Mouse (Mus musculus): ENCODE results near the gene Rhcg. TPM values are rescaled to one million over a fixed set of nuclear protein-coding genes. Genes with fewer than 3 reads are reported as not detected.

The Rhcg gene
- 54.3 and 68.2 TPM in 2 replicates for polyA plus RNA-seq (2015; fragmentation: Nextera tagmentation; extraction: Ambion mirVana)

DNA sequence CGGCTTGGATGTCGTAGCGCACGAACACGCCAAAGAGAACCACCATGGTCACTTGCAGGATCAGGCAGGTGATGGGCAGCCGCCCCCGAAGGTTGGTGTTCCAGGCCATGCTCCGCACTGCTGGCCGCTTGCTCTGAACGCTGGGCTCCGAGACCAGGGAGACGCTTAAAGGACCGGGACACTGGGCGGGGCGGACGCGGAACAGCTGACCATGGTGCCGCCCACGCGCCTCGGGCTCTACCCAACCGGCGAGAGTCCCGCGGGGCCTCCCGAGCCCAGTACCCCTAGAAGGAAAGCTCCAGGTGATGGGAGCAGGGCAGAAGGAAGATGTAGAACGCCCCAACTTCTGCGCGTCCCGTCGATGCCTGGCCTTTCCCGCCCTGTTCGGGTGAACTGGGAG lies at the start of gene Rhcg:
TSS of gene Rhcg (minus strand) at position 240 of the 400 bp plus-strand sequence.
- Histone ChIP-seq H3K9me3 (ENCODE audit: low read length) (no peaks in the 10 kb centered on the region), H3K4me1 (ENCODE audit: insufficient read depth, low read length) (no peaks in the 10 kb centered on the region), H3K9ac (replicated peaks; ENCODE audit: low read length) (no peak within 1 kb of the TSS; the same call in 1 of the 2 replicates), H3K27me3 (ENCODE audit: insufficient read depth, low read length) (peaks cover 26% of the 10 kb centered on the region), H3K4me3 (ENCODE audit: low read length) (peak within 1 kb of the TSS; percentile 37), H3K27ac (ENCODE audit: low read length) (no peak within 1 kb of the TSS), H3K36me3 (ENCODE audit: insufficient read depth, low read length) (no peaks in the 10 kb centered on the region), H3K4me2 (replicated peaks; ENCODE audit: low read depth, low read length) (peak within 1 kb of the TSS; percentile 43)
- 6% methylated on average over 33 of the region's 33 CpGs for WGBS
- ATAC-seq (ENCODE audit: low FRiP score, low TSS enrichment), result peak; percentile 37; the same call in 1 of the 2 replicates

DNA sequence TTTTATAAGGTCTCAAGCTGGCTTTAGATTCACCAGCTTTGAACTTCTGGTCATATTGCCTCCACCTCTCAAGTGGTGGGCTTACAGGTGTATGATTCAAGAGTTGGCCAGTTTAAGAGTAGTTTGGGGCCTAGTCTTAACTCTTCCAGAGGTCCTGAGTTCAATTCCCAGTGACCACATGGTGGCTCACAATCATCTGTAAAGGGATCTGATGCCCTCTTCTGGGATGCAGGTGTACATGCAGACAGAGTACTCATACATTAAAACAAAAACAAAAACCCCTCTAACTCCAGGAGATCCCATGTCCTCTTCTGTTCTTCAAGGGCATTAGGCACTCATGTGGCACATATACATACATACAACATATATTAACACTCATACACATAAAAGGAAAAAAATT lies 49.2 kb upstream of the Rhcg start:
- Histone ChIP-seq H3K9ac (replicated peaks; ENCODE audit: low read length) (no peak overlapping the region), H3K36me3 (ENCODE audit: insufficient read depth, low read length) (peaks cover 37% of the 10 kb centered on the region), H3K27ac (ENCODE audit: low read length) (no peak overlapping the region), H3K4me3 (ENCODE audit: low read length) (no peak overlapping the region), H3K9me3 (ENCODE audit: low read length) (no peaks in the 10 kb centered on the region), H3K4me2 (replicated peaks; ENCODE audit: low read depth, low read length) (no peak overlapping the region), H3K27me3 (ENCODE audit: insufficient read depth, low read length) (no peaks in the 10 kb centered on the region), H3K4me1 (ENCODE audit: insufficient read depth, low read length) (peaks cover 18% of the 10 kb centered on the region)
- no peak for ATAC-seq (ENCODE audit: low FRiP score, low TSS enrichment)

DNA sequence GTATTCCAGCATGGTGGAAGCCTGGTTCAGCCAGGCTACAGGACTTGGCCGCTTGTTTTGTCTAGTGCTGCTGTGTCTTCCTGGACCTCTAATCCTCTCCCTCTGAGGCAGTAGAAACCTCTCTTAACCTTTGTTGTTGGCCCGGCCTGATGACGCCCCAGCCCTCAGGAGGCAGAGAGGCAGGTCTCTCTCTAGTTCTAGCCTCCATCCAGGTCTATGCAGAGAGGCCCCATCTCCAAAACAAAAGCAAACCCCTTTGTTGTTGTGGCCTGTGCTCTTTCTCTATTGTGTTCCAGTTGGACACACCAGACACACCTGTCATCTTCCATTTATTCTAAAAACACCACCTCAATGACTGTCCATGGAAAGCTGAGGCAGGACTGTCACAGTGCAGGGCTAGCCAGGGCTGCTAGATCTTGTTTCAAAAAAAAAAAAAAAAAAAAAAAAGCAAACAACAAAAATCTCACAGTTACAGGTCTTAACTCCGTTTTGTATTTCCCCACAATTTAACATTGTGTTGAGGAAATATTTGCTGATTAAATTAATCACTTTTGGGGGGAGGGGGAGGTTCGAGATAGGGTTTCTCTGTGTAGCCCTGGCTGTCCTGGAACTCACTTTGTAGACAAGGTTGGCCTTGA lies 43.9 kb upstream of the Rhcg start:
- Histone ChIP-seq H3K27ac (ENCODE audit: low read length) (no peak overlapping the region), H3K9me3 (ENCODE audit: low read length) (no peaks in the 10 kb centered on the region), H3K9ac (replicated peaks; ENCODE audit: low read length) (peak overlapping the region; percentile 85), H3K4me1 (ENCODE audit: insufficient read depth, low read length) (peaks cover 30% of the 10 kb centered on the region), H3K27me3 (ENCODE audit: insufficient read depth, low read length) (no peaks in the 10 kb centered on the region), H3K4me2 (replicated peaks; ENCODE audit: low read depth, low read length) (peak overlapping the region; percentile 86), H3K4me3 (ENCODE audit: low read length) (peak overlapping the region; percentile 92), H3K36me3 (ENCODE audit: insufficient read depth, low read length) (peaks cover 10% of the 10 kb centered on the region; the same call in 1 of the 2 replicates)
- WGBS, result 16% methylated on average over 5 of the region's 5 CpGs
- ATAC-seq (ENCODE audit: low FRiP score, low TSS enrichment), result no peak

DNA sequence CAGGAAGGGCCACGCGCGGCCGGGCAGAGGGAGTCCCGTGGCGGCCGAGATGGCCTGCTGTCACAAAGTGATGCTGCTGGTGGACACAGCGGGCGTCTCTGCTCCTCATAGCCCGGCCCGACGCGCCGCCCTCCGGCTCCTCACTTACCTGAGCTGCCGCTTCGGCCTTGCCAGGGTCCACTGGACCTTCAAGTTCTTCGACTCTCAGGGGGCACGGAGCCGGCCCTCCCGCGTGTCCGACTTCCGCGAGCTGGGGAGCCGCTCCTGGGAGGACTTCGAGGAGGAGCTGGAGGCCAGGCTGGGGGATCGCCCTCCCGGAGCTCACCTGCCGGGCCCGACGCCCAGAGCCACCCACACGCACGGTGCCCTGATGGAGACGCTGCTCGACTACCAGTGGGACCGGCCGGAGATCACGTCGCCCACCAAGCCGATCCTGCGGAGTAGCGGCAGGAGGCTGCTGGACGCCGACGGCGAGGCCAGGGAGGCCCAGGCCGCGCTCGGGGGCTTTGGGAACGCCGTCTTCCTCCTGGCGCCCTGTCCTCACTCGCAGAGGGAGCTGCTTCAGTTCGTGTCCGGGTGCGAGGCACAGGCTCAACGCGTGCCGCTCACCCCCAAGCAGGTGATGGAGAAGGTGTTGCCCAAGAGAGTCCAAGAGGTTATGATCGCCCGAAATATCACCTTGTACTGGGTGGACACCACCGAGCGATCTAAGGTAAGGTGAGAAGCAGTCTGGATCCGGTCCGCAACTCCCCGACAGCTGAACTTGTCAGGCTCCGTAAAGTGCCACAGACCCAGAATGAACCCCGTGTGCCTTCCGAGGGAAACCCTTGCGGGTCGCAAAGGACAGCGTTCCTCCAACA lies 43.1 kb upstream of the Rhcg start:
- peak; percentile 33 for ATAC-seq (ENCODE audit: low FRiP score, low TSS enrichment)
- no peaks in the 10 kb centered on the region for H3K27me3 ChIP-seq (ENCODE audit: insufficient read depth, low read length)

DNA sequence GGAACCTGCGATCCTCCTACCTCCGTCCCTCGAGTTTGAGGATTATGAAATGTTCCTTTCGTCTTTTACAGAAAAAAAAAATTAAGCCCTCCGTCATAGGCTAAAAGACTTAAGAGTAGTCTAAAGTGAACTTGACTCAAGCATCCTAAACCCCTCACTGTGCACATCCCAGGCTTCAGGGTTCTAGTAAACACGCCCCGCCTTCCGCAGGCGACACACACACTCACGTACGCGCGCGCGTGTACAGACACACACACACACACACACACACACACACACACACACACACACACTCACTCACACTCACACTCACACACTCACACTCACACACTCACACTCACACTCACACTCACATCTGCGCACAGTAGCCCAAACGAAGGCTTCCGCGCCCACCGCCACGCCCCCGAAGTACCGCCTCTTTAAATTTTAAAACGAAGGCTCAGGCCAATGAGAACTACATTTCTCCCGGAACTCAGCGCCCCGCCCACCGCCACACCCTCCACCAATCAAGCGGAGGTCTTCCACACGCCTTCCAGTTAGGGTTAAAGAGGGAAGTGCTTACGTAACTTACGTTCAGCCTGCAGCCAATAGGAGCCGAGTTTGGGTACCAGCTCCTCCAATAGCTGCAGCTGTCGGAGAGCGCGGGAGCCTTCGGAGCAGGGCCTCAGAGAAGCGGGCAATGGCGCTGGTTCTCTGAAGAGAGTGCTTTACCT lies 42.3 kb upstream of the Rhcg start, which contains the start of gene Ticrr:
TSS of gene Ticrr (plus strand) at position 619 of the 713 bp plus-strand sequence.
- H3K36me3 ChIP-seq (ENCODE audit: insufficient read depth, low read length), result 0 out of 2 replicates have a peak, but pooled peaks cover 2% of the 10 kb centered on the region
- H3K9ac ChIP-seq (replicated peaks; ENCODE audit: low read length), result peak within 1 kb of the TSS; percentile 85
- ATAC-seq (ENCODE audit: low FRiP score, low TSS enrichment), result peak; percentile 99
- H3K4me2 ChIP-seq (replicated peaks; ENCODE audit: low read depth, low read length), result peak within 1 kb of the TSS; percentile 86
- H3K9me3 ChIP-seq (ENCODE audit: low read length), result no peaks in the 10 kb centered on the region
- no peaks in the 10 kb centered on the region for H3K27me3 ChIP-seq (ENCODE audit: insufficient read depth, low read length)
- WGBS, result under 1% methylated on average over 39 of the region's 39 CpGs
- H3K4me1 ChIP-seq (ENCODE audit: insufficient read depth, low read length), result peaks cover 30% of the 10 kb centered on the region
- H3K4me3 ChIP-seq (ENCODE audit: low read length), result peak within 1 kb of the TSS; percentile 92
- peak within 1 kb of the TSS; percentile 43; the same call in 1 of the 2 replicates for H3K27ac ChIP-seq (ENCODE audit: low read length)

More for the DNA sequence above, 43.1 kb upstream of the Rhcg start:
- peaks cover 30% of the 10 kb centered on the region for H3K4me1 ChIP-seq (ENCODE audit: insufficient read depth, low read length)
- peak overlapping the region; percentile 85 for H3K9ac ChIP-seq (replicated peaks; ENCODE audit: low read length)
- peak overlapping the region; percentile 86 for H3K4me2 ChIP-seq (replicated peaks; ENCODE audit: low read depth, low read length)
- WGBS, result under 1% methylated on average over 72 of the region's 73 CpGs
- peaks cover 3% of the 10 kb centered on the region; the same call in 1 of the 2 replicates for H3K36me3 ChIP-seq (ENCODE audit: insufficient read depth, low read length)
- H3K9me3 ChIP-seq (ENCODE audit: low read length), result no peaks in the 10 kb centered on the region
- peak overlapping the region; percentile 92 for H3K4me3 ChIP-seq (ENCODE audit: low read length)
- peak overlapping the region; percentile 43; the same call in 1 of the 2 replicates for H3K27ac ChIP-seq (ENCODE audit: low read length)

DNA sequence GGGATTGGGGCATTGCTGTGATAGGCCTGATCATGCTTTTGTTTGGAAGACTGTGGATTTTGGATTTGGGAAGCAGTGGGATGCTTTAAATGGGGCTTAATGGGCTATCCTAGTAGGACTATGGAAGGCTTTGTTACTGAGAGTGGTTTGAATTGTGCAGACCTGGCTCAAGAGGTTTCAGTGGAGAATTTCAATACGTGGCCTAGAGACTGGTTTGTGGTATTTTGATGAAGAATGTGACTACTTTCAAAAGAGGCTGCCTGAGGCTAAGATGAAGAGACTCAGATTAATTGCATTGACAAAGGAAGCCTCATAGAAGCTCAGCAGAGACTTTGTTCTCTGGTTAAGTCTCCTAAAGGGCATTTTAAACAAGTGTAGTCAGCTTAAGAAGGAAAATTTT lies 37.1 kb upstream of the Rhcg start:
- Histone ChIP-seq H3K4me3 (ENCODE audit: low read length) (no peak overlapping the region), H3K4me1 (ENCODE audit: insufficient read depth, low read length) (0 out of 2 replicates have a peak, but pooled peaks cover 4% of the 10 kb centered on the region), H3K27me3 (ENCODE audit: insufficient read depth, low read length) (no peaks in the 10 kb centered on the region), H3K9ac (replicated peaks; ENCODE audit: low read length) (no peak overlapping the region), H3K36me3 (ENCODE audit: insufficient read depth, low read length) (no peaks in the 10 kb centered on the region), H3K4me2 (replicated peaks; ENCODE audit: low read depth, low read length) (no peak overlapping the region), H3K27ac (ENCODE audit: low read length) (no peak overlapping the region), H3K9me3 (ENCODE audit: low read length) (no peaks in the 10 kb centered on the region)
- no peak for ATAC-seq (ENCODE audit: low FRiP score, low TSS enrichment)
- WGBS, result 58% methylated on average over 1 of the region's 1 CpGs

DNA sequence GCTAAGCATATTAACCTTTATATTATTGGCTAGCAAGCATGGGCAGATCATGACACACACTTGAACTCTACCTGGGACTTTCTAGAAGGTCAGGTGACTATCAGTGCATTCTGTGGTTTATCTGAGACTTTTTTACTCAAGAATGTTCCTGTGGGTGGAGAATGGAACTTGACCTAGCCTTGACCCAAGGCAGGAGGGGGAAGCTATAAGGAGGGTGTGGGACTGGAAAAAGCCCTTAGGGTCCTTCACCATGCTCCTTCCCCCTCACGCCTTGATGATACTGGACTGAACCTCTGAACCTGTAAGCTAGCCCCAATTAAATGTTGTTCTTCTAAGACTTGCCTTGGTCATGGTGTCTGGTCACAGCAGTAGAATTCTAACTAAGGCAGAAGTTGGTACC lies 36.7 kb upstream of the Rhcg start:
- no peak overlapping the region for H3K4me3 ChIP-seq (ENCODE audit: low read length)
- 68% methylated on average over 1 of the region's 1 CpGs for WGBS
- H3K4me2 ChIP-seq (replicated peaks; ENCODE audit: low read depth, low read length), result no peak overlapping the region
- H3K4me1 ChIP-seq (ENCODE audit: insufficient read depth, low read length), result 0 out of 2 replicates have a peak, but pooled peaks cover 1% of the 10 kb centered on the region
- no peak overlapping the region for H3K9ac ChIP-seq (replicated peaks; ENCODE audit: low read length)
- ATAC-seq (ENCODE audit: low FRiP score, low TSS enrichment), result no peak
- no peaks in the 10 kb centered on the region for H3K27me3 ChIP-seq (ENCODE audit: insufficient read depth, low read length)
- H3K36me3 ChIP-seq (ENCODE audit: insufficient read depth, low read length), result no peaks in the 10 kb centered on the region
- no peaks in the 10 kb centered on the region for H3K9me3 ChIP-seq (ENCODE audit: low read length)
- no peak overlapping the region for H3K27ac ChIP-seq (ENCODE audit: low read length)

DNA sequence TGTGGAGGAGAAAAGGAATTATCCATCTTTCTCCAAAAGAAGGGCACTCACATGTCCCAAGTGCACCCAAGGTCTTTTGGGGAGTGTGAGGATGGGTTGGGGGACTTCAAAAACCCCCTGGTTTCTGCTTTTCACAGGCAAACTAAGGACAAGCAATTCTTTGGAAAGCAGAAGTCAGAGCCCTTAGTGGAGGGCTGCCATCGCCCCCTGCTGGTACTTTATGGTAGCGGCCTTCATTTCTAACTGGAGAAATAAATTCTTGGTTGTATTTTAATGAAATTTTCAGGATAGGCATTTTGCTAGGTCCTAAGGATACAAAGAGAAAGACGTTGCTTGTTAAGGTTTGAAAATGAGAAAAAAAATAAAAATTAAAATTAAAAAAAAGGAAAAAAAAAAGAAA lies 31.5 kb upstream of the Rhcg start:
- no peak for ATAC-seq (ENCODE audit: low FRiP score, low TSS enrichment)
- no peaks in the 10 kb centered on the region for H3K27me3 ChIP-seq (ENCODE audit: insufficient read depth, low read length)
- no peaks in the 10 kb centered on the region for H3K36me3 ChIP-seq (ENCODE audit: insufficient read depth, low read length)
- H3K27ac ChIP-seq (ENCODE audit: low read length), result no peak overlapping the region
- 5% methylated on average over 3 of the region's 3 CpGs for WGBS
- H3K4me2 ChIP-seq (replicated peaks; ENCODE audit: low read depth, low read length), result no peak overlapping the region
- H3K4me1 ChIP-seq (ENCODE audit: insufficient read depth, low read length), result no peaks in the 10 kb centered on the region
- H3K4me3 ChIP-seq (ENCODE audit: low read length), result no peak overlapping the region
- no peak overlapping the region for H3K9ac ChIP-seq (replicated peaks; ENCODE audit: low read length)
- no peaks in the 10 kb centered on the region for H3K9me3 ChIP-seq (ENCODE audit: low read length)

DNA sequence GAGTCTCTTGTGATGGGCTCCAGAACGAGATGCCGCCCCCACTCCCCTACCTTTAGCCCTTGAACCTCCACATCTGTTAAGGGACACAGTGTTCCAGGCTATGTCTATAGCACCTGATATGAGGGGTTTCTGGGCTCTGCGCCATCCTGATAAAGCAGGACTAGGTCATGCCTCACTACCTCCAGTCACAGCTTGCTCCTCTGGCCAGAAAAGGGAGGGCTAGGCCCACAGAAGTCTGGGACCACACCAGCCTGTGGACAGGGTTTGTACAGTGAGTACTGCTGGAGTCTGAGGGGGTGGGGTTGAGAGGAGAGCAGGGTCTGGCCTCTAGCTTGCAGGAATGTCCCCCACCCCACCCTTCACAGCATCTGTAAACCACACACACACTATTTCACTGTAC lies 29.8 kb upstream of the Rhcg start:
- Histone ChIP-seq H3K36me3 (ENCODE audit: insufficient read depth, low read length) (no peaks in the 10 kb centered on the region), H3K4me2 (replicated peaks; ENCODE audit: low read depth, low read length) (no peak overlapping the region), H3K27me3 (ENCODE audit: insufficient read depth, low read length) (no peaks in the 10 kb centered on the region), H3K9ac (replicated peaks; ENCODE audit: low read length) (no peak overlapping the region), H3K4me3 (ENCODE audit: low read length) (no peak overlapping the region), H3K9me3 (ENCODE audit: low read length) (no peaks in the 10 kb centered on the region), H3K27ac (ENCODE audit: low read length) (peak overlapping the region; percentile 56; the same call in 1 of the 2 replicates), H3K4me1 (ENCODE audit: insufficient read depth, low read length) (no peaks in the 10 kb centered on the region)
- peak; percentile 95 for ATAC-seq (ENCODE audit: low FRiP score, low TSS enrichment)
- 66% methylated on average over 3 of the region's 3 CpGs for WGBS

Data from kidney, embryonic 16.5 days (tissue).